Mouse (Mus musculus): ENCODE measurements at regions not wholly inside any gene's neighbourhood (a gene's known extent, or its start where the extent isn't known, plus 50 kb on each side); places are given as distances from the start of the nearest gene placed in this dataset.

GRCm38 (mm10) chr3:9168955-9169354, 440.9 kb downstream of the Zfp704 start:
- TF ChIP-seq CTCF (IDR thresholded peaks at IDR 0.05; ENCODE audit: control insufficient read depth, insufficient read depth, insufficient replicate concordance, low read depth, low read length): no peak
- TF ChIP-seq POLR2A (IDR thresholded peaks at IDR 0.05; ENCODE audit: control insufficient read depth, low read depth, low read length): no peak
